Mouse (Mus musculus) olfactory bulb, adult 2 months (tissue): ENCODE data around the gene Pdzd2. TPM values are rescaled to one million over a fixed set of nuclear protein-coding genes. Genes with fewer than 3 reads are reported as not detected.

Experiments
- H3K27ac ChIP-seq: fragments of 200-500 bp; 2 replicates; pipeline ENCODE4 v1.5.1; 2012; ENCODE audit warnings: low read depth, low read length; ENCODE audit not compliant: insufficient read depth
- H3K4me1 ChIP-seq: fragments of 200-500 bp; 2 replicates; pipeline ENCODE4 v1.6.1; 2012; ENCODE audit warnings: low read length; ENCODE audit not compliant: control insufficient read depth, insufficient read depth
- H3K4me3 ChIP-seq: fragments of 200-500 bp; 2 replicates; pipeline ENCODE4 v1.5.1; 2012; ENCODE audit warnings: mild to moderate bottlenecking, low read depth, low read length, moderate library complexity; ENCODE audit not compliant: insufficient read depth
- CTCF ChIP-seq: fragments of 200-500 bp; IDR thresholded peaks from 2 replicates; pipeline ENCODE4 v1.5.1; 2012; ENCODE audit warnings: low read depth, mild to moderate bottlenecking, low read length, moderate library complexity; ENCODE audit not compliant: insufficient read depth
- POLR2A ChIP-seq: fragments of 200-500 bp; IDR thresholded peaks from 2 replicates; pipeline ENCODE4 v1.6.1; 2012; ENCODE audit warnings: mild to moderate bottlenecking, low read depth, low read length, moderate library complexity; ENCODE audit not compliant: insufficient read depth
- WGBS: fragments of 180-500 bp; shearing (Covaris S2); methylation state at CpG from one replicate; pipeline ENCODE4 v1.1.7; 2018; 5-methylcytosine and 5-hydroxymethylcytosine counted together
- polyA plus RNA-seq: library from polyadenylated mRNA; stranded (reverse); fragments of >200 nt; gene quantifications from 2 replicates; pipeline ENCODE4 v1.2.4, GENCODE M21; 2012; ENCODE audit warnings: low replicate concordance; ENCODE audit not compliant: missing spikeins, insufficient read depth, insufficient read length

Pdzd2 gene
- polyA plus RNA-seq, 1 experiment, result not detected

GRCm38 (mm10) chr15:12425049-12425627, 314.6 kb downstream of the Pdzd2 start:
- TF ChIP-seq CTCF (no peak), POLR2A (no peak)
- peaks cover 6% of the 10 kb centered on the region for H3K4me1 ChIP-seq
- H3K27ac ChIP-seq, result no peak overlapping the region
- no peak overlapping the region for H3K4me3 ChIP-seq
- 56% methylated on average over 13 of the region's 13 CpGs for WGBS

GRCm38 (mm10) chr15:12424187-12424586, 315.5 kb downstream of the Pdzd2 start:
- TF ChIP-seq POLR2A (no peak), CTCF (no peak)
- WGBS, result 76% methylated on average over 5 of the region's 5 CpGs
- Histone ChIP-seq H3K4me3 (no peak overlapping the region), H3K4me1 (peaks cover 6% of the 10 kb centered on the region), H3K27ac (no peak overlapping the region)

GRCm38 (mm10) chr15:12420915-12421314, 318.8 kb downstream of the Pdzd2 start:
- peaks cover 12% of the 10 kb centered on the region for H3K4me1 ChIP-seq
- no peak for TF ChIP-seq CTCF
- TF ChIP-seq POLR2A, result no peak
- 94% methylated on average over 8 of the region's 8 CpGs for WGBS
- no peak overlapping the region for H3K27ac ChIP-seq
- no peak overlapping the region for H3K4me3 ChIP-seq

- 96% methylated on average over 10 of the region's 10 CpGs for WGBS
- H3K4me3 ChIP-seq, result no peak overlapping the region
- no peak overlapping the region for H3K27ac ChIP-seq
- no peak for TF ChIP-seq POLR2A
- no peak for TF ChIP-seq CTCF
- H3K4me1 ChIP-seq, result peaks cover 13% of the 10 kb centered on the region
Observed at GRCm38 (mm10) chr15:12420376-12420775, 319.3 kb downstream of the Pdzd2 start.

GRCm38 (mm10) chr15:12419446-12419845, 320.3 kb downstream of the Pdzd2 start:
- 89% methylated on average over 7 of the region's 7 CpGs for WGBS

GRCm38 (mm10) chr15:12415536-12416200, 324.1 kb downstream of the Pdzd2 start:
- Histone ChIP-seq H3K27ac (no peak overlapping the region), H3K4me3 (no peak overlapping the region), H3K4me1 (peaks cover 8% of the 10 kb centered on the region)
- TF ChIP-seq POLR2A, result no peak
- no peak for TF ChIP-seq CTCF
- 50% methylated on average over 16 of the region's 16 CpGs for WGBS

More at GRCm38 (mm10) chr15:12419446-12419845, 320.3 kb downstream of the Pdzd2 start:
- H3K27ac ChIP-seq, result no peak overlapping the region
- no peak for TF ChIP-seq POLR2A
- TF ChIP-seq CTCF, result no peak
- peaks cover 8% of the 10 kb centered on the region for H3K4me1 ChIP-seq
- H3K4me3 ChIP-seq, result no peak overlapping the region

GRCm38 (mm10) chr15:12414696-12415095, 325.0 kb downstream of the Pdzd2 start:
- H3K4me1 ChIP-seq, result peaks cover 8% of the 10 kb centered on the region
- no peak overlapping the region for H3K27ac ChIP-seq
- H3K4me3 ChIP-seq, result no peak overlapping the region
- TF ChIP-seq POLR2A, result no peak
- no peak for TF ChIP-seq CTCF
- WGBS, result 72% methylated on average over 6 of the region's 6 CpGs

- TF ChIP-seq POLR2A (no peak), CTCF (no peak)
- no peak overlapping the region for H3K4me3 ChIP-seq
- WGBS, result 54% methylated on average over 8 of the region's 8 CpGs
- peaks cover 2% of the 10 kb centered on the region; the same call in 1 of the 2 replicates for H3K4me1 ChIP-seq
- H3K27ac ChIP-seq, result no peak overlapping the region
Observed at GRCm38 (mm10) chr15:12408205-12408604, 331.5 kb downstream of the Pdzd2 start.

GRCm38 (mm10) chr15:12405592-12405991, 334.1 kb downstream of the Pdzd2 start:
- 92% methylated on average over 5 of the region's 5 CpGs for WGBS
- no peak overlapping the region for H3K4me3 ChIP-seq
- TF ChIP-seq POLR2A, result no peak
- H3K4me1 ChIP-seq, result peaks cover 2% of the 10 kb centered on the region; the same call in 1 of the 2 replicates
- no peak overlapping the region for H3K27ac ChIP-seq

GRCm38 (mm10) chr15:12397032-12397431, 342.7 kb downstream of the Pdzd2 start:
- WGBS, result 70% methylated on average over 6 of the region's 6 CpGs
- TF ChIP-seq POLR2A (no peak), CTCF (no peak)
- Histone ChIP-seq H3K4me1 (no peaks in the 10 kb centered on the region), H3K27ac (no peak overlapping the region), H3K4me3 (no peak overlapping the region)
